Mouse (Mus musculus) adrenal gland, postnatal 4 days (tissue): ENCODE data around the gene Scd2. TPM values are rescaled to one million over a fixed set of nuclear protein-coding genes. Genes with fewer than 3 reads are reported as not detected.
"Not testable (repeated sequence)": the region's sequence is repeated elsewhere in the genome, so short reads cannot be mapped to it uniquely, and the experiment has no call there.

Experiments
- DNase-seq, 2 experiments: peaks; one replicate each; pipeline ENCODE4 v3.0.0; 2021 to 2022; ENCODE audit warnings: low spot score in 2 of 2, mixed read lengths in 2 of 2
- total RNA-seq, 2 experiments: library from RNA; stranded (reverse); gene quantifications; 2 replicates each; pipeline ENCODE4 v1.2.3; 2021

Gene Scd2
- total RNA-seq, 2 experiments from 2014 or later, result 412 to 445 TPM

DNA sequence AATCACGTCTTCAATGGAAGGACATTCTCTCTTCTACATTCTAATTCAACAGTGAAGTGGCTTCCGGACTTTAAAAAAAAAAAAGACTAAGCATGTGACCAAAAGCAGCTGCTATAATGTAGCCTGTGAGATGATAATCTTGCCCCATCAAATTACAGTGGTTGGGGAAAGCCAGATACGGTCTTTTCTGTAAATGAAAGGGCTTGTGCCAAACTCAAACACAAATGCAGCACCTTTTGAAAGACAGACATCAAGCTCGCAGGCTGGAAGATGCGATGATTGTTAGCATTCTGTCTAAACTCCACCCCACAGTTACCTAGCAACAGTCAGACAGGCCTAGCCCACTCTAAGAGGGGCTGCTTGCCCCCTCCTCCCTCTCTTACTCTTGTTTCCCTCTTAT is 17.3 kb downstream of the Scd2 start:
- DNase-seq, result no peak

DNA sequence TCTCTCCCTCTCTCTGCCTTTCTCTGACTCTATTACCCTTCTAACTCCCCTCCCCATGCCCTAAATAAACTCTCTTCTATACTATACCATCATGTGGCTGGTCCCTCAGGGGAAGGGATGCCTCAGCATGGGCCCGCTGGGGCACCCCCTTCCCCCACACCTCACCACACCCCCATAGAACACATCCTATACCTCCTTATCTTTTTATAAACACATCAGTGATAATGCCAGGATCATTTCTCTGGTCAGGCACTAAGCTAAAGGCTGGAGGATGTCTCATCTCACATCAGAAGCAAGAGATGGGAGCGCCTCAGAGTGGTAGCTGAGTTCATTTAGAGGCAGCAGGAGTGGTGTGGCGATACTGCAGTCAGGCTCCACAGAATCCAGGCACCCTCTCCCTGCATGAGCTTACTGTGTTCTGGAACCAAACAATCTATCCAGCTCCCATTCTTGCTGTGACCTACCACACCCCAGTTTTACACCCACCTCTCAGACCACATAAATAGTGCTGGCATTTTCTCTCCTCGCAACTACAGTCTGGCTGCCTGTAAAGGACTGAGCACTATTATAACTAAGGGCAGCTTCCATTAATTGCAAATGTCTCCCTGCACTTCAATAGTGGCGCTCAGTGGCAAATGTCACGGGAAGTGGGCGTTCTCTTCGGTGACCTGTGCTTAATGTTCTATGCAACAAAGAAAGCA is 18.0 kb downstream of the Scd2 start:
- no peak for DNase-seq

DNA sequence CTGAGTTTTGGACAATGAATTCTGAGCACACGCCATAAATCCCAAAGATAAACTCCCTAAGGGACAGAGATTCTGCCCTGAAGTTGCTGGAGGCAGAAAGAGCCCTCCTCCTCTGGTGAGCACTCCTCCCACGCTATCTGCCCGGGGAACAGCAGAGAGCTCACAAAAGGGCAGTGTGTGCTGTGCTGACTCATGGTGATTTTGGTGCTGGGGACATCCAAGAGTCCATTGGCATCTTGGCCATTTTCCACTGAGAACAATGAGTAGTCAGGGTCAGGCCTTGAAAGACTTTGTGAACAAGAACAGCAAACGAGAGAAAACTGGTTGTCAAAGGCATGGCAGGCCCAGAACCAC is 18.5 kb downstream of the Scd2 start:
- peak in 1 of 2 experiments; percentile 19 for DNase-seq

DNA sequence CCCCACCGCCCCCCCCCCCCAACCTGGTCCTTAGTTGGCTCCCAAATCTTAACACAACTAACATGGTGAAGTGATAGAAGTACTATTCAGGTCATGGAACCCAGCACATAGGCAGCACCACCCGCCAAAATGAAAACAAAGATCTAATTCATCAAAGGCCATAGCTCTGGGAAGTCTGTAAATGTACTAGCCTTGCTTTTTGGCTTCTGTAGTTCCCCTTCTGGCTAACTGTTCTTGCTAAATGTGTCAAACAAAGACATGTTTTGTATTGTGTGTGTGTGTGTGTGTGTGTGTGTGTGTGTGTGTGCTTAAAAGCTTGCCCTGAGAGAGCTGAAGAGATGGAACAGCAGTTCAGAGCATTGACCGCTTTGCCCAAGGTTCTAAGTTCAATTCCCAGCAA is 19.6 kb downstream of the Scd2 start:
- DNase-seq, result no peak

DNA sequence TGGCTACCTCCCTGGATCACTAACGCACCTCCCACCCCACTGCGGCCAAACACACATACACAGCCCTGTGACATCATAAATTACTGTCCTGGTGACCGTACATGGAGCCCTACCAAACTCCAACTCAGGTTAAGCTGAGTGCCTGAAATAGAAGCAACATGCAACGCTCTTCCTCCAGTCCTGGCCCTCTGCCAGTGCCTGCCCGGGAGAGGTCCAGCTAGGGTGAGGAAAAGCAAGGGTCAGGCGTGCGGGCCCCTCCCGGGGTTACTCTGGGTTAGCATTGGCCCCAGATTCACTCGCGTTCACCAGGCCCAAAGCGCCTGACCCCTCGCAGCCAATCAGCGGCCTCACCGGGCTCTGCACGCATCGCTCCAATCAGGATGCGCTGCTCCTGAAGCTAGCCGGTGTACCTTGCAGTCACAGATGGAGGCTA is 20.9 kb downstream of the Scd2 start:
- DNase-seq, result peak; percentile 69 to 79

DNA sequence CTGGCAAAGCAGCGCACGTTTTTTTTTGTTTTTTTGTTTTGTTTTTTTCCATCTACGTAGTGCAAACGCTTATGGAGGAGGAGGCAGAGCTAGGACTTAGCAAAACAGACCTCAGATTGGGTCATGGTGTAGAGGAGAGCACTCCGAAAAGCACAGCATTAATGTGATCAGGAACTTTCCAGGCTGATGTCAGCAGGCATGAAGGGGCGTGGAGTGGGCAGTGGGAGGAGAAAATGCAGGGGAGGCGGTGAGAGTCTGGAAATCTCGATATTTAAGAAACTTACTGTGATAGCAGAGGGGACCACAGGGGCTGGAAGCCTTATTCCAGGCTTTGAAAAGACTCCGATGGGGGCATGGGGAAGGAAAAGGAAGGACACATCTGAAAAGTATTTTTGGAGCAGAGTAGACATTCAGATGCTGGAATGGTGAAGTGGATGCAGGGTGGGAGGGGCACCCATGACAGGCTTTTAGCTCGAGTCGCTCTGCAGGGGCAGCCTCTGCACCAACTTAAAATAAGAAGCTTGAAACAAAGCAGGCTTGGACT is 21.5 kb downstream of the Scd2 start:
- DNase-seq, result peak in 1 of 2 experiments; percentile 58

DNA sequence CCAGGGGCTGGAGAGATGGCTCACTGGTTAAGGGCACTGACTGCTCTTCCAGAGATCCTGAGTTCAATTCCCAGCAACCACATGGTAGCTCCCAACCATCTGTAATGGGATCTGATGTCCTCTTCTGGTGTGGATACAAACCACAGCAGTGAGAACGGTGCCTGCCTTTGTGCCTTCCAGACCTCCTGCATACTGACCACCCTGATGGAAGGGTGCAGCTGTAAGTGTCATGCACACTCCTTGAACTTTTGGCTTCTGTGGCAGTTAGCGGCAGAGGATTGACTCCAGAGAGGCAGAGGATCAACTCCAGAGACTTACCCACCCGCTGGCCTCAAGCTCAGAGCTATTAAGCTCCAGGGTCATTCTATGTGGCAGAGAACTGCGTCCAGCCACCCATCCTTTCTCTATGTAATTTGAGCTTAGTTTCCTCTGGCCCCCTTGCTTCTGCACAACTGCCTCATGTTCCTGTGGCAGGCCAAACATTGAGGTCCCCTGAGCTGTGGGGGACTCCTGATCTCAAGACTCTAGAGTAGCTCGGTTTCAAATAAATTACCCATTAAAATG is 23.4 kb downstream of the Scd2 start:
- no peak for DNase-seq

DNA sequence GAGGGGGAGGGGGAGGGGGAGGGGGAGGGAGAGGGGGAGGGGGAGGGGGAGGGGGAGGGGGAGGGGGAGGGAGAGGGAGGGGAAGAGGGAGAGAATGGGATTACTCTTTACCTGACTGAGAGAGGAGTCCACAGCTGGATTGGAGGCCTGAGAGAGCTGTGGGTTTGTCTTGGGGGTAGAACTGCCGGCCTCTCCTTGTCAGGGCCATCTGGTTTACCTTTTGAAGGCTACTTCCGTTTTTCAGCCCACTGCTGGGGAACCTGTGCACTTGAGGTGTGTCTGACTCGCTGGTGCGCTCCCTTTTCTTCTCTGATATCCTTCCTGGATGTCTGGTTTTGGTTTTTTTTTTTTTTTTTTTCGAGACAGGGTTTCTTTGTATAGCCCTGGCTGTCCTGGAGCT is 23.9 kb downstream of the Scd2 start:
- DNase-seq, result no peak

DNA sequence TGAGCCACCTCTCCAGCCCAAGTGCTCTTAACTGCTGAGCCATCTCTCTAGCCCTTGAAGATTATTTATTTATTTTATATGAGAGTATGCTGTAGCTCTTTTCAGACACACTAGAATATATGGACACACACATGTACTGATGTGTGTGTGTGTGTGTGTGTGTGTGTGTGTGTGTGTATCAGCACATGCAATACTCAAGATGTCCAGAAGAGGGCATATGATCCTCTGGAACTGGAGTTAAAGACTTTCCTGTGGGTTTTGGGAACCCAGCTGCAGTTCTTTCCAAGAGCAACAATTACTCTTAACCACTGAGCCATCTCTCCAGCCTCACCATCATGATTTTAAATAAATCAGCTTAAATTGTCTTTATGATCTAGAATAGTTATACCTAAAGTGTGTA is 25.1 kb downstream of the Scd2 start:
- DNase-seq, result no peak

DNA sequence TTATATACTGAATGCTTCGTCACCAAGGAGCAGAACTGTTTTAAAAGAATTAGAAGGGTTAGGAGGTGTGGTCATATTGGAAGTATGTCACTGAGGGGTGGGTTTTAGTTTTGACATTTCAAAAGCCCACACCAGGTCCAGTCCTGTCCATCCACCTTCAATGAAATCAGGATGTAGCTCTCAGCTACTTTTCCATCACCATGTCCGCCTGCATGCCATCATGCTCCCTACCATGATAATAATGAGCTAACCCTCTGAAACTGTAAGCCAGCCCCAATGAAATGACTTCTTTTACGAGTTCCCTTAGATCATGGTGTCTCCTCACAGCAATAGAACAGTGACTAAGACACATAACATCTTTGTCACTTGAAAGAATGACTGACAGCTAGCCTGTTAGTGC is 26.8 kb downstream of the Scd2 start:
- no peak for DNase-seq

DNA sequence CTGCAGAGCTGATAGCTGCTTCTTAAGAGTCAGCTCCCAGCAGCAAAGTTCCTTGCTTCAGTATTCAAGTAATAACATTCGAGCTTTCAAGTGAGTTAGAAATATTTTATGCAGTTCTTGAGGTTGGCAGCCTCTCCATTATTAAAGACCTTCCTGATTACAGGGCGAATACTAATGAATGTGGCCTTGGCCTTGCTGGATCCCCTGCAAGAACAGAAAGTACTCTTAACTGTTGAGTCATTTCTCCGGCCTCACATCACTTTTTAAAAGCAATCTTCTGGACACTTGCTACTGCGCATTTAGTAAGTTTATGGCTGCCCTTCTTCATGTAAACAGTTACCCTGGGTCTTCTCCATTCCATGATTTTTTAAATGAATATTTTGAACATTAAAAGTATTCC is 27.7 kb downstream of the Scd2 start:
- DNase-seq, result no peak

DNA sequence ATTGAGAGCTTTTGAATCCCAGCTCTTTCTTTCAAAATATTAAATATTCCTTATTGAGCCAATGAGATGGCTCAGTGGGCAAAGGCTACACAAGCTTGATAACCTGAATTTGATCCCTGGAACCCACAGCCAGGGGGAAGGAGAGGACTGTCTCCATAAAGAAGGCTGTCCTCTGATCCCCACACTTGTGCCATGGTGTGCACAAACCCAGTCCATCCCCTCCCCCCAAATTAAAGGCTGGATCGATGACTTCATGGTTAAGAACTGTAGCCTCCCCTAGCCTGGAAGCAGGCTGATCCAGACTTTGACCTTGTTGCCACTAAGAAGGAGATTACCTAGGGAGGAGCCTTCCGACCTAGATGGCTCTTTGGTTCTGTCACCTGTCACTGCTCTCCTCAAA is 28.2 kb downstream of the Scd2 start:
- no peak for DNase-seq

DNA sequence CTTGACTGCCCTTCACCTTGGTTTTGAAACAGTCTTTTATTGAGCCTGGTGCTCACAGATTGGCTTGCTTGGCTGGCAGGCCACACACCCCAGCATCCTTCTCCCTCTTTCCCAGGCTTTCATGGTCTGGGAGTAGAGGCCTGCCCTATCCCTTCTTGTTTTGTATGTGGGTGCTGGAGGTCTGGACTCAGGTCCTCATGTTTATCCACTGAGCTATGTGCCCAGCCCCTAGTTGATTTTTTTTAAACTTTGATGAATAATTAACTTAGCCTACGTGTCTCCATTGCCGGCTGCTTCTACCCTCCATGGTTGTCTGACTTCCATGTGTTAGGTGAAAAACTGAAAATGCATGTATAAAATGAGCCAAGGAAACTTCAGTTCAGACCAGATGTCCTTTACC is 36.1 kb downstream of the Scd2 start:
- no peak for DNase-seq

DNA sequence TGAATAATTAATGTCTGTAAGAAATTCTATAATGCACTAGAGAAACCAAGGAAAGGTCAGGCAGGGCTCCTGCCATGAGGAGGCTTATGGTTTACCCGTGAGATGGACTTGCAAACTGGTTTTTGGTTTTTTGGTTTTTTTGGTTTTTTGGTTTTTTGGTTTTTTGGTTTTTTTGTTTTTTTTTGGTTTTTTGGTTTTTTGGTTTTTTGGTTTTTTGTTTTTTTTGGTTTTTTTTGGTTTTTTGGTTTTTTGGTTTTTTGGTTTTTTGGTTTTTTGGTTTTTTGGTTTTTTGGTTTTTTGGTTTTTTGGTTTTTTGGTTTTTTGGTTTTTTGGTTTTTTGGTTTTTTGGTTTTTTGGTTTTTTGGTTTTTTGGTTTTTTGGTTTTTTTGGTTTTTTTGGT is 37.7 kb downstream of the Scd2 start:
- not testable (repeated sequence) for DNase-seq

DNA sequence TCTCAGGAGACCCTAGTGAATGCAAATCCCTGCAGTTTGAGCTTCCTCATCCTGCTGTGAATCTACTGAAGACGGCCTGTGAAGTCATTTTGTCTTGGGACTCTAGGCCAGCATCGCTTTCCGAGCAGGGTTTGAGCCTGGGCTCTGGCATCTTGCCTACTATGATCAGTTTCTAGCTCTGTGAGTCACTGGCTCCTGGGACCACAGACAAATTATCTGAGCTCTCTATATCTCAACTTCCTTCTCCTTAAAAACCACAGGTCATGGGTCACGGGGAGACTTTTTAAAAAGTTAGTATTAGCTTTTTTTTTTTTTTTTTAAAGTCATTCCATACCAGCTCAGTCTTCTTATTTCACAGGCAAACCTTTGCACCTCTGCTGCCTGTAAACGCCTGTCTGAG is 38.4 kb downstream of the Scd2 start:
- DNase-seq, result no peak

DNA sequence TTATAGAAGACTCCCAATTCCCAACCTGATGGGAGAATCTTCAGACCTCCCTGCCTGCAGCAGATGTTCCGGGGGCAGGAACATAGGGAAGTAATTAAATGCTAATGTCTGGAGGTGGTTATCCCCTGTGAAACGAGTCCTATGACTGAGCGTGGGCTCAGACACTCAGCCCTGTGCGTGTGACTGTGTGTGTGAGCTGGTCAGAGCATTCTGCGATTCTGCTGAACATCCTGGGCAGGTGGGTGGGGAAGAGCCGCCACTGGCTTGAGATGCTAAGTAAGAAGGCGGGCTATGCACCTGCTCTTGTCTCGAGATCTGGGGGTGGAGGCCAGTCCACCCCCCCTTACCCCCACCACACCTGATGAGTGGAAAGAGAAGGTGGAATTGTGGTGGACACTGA is 38.9 kb downstream of the Scd2 start:
- DNase-seq, result no peak

DNA sequence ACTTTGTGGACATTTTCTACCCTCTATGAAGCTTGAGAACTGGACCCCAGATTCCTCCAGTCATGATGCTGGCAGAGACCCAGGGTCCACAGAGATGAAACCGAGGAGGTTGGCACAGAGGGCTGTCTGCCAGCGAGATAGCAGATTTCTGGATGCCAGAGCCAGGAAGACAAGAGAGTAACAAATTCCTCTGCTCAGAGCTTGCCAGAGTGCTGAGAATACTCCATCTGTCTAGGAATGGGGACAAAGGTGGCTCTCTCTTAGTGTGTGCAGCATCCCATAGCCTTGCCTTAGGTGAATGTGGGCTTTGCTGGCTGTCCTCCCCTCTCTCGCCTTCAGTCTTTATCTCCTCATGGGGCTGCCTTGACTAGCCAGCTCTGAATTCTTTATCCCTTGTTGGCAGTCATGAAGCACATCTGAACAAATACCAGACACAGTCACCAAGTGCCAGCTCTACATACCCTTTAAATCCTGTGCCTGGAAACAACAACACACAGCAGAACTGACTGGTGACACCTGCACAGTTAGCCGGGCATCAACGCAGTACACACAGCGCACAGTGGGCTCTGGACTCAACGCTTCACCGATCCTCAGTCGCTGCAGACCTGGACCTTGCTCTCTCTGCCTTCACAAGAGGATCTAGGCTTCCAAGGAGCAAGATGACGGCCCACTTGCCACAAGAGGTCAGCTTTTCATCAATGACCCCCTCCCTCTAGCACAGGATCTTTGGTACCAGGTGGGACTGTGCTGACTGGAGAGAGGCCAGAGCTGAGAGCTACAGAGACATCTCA is 39.6 kb downstream of the Scd2 start, which contains the start of gene Scd4:
Gene Scd4, plus strand, starts transcription at position 260 of the 791 bp plus-strand sequence.
- no peak for DNase-seq

DNA sequence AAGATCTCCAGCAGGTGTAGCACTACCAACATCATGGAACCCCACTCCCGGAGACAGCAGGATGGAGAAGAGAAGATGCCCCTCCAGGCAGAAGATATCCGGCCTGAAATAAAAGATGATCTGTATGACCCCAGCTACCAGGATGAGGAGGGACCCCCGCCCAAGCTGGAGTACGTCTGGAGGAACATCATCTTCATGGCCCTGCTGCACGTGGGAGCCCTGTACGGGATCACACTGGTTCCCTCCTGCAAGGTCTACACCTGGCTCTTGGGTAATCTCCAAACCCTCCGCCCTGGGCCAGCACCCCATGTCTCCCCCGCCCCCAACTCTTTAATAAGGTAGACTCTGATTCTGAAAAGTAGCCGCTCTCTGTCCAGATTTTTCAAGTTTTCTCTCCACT is 40.5 kb downstream of the Scd2 start:
- DNase-seq, result no peak

DNA sequence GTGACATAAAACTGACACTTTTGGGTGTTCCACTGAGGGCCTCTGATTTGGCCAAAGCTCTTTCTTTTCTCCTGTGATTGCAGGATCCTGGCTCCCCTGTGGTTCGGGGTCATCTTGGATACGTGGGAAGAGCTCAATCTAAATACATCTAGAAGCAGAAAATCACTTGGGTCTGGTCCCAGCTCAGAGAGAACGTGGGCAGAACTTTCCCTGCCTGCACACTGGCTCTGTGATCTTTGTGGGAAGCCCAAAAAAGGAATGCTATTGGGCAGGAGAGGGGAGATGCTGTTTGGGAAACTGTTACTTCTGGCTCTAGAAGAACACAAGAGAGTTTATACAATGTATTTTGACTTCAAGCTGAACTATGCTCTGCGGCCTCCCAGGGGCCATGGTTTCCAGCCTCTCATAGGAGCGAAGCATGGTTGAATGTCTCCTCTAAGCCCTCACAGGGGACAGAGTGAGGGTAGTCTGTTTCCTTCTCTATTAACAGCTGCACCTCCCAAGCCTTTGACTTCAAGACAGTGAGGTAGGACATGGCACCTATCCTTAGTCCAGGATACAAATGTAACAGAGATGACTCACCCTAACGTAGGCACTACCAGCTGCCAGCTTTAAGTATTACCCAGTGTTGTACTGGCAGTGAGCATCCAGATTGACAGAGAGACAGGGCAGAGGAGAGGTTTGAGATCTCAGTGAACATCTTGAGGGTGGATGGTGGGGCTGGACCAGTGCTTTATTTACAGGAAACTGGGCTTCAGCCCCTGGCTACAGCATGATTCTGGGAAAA is 42.6 kb downstream of the Scd2 start:
- no peak for DNase-seq

DNA sequence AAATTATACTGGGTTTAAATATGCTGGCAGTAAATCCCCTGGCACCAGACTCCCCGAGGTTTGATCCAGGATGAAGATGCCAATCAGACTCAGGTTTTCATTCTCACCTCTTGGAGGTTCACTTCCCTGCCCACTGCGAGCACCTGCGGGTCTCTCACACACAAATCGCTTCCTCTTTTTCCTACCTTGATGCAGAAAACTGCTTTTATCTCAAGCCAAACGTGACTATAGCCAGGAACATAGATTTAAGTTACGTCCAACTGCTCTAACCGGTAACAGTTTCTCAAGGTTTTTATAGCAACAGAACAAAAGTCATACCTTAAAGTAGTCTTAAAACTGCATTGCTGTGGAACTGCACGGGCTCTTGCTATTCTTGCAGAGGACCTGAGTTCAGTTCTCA is 56.2 kb downstream of the Scd2 start:
- DNase-seq, result no peak

DNA sequence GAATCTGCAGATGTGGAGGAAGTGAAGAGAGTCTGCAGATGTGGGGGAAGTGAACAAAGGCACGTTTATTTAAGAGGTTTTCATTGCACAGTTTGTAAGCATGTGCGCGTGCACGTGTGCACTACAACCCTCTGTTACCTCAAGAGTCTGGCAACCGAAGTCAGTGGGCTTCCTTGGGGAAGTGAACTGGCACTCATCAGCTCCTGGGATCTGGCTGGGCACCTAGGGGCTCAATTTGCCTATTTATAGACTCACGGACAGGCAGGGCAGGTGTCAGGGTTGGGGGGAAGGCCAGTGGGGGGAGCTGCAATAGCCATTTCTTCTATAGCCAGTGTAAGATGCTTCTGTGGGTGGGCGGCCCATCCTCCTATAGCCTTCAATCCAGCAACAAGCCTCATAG is 58.3 kb downstream of the Scd2 start:
- DNase-seq, result no peak
